Mouse (Mus musculus): ENCODE results near the gene Pate4. TPM values are rescaled to one million over a fixed set of nuclear protein-coding genes. Genes with fewer than 3 reads are reported as not detected.
"Not testable (repeated sequence)": the region's sequence is repeated elsewhere in the genome, so short reads cannot be mapped to it uniquely, and the experiment has no call there.

Pate4 gene
- total RNA-seq (2014; fragmentation: Nextera tagmentation) (not detected in 2 replicates), total RNA-seq (2017) (not detected in 2 replicates), polyA plus RNA-seq (2012) (not detected in 2 replicates)

- TF ChIP-seq POLR2AphosphoS5 (IDR thresholded peaks at IDR 0.05; ENCODE audit: insufficient replicate concordance, low read depth, low read length), result no peak
- no peak for TF ChIP-seq CTCF (IDR thresholded peaks at IDR 0.05; ENCODE audit: low read depth, low read length)
- no peak for TF ChIP-seq TAL1 (conservative IDR thresholded peaks at IDR 0.05; ENCODE audit: low read depth, low read length)
- TF ChIP-seq GATA2 (IDR thresholded peaks at IDR 0.05; ENCODE audit: borderline replicate concordance, low read depth, low read length), result no peak
- no peak for TF ChIP-seq GATA1 (IDR thresholded peaks at IDR 0.05; ENCODE audit: borderline replicate concordance, low read length)
- Histone ChIP-seq H3K27me3 (ENCODE audit: insufficient read depth, low read length) (peaks cover 4% of the 10 kb centered on the region; the same call in 1 of the 2 replicates), H3K4me1 (ENCODE audit: insufficient read depth, low read depth, low read length) (no peaks in the 10 kb centered on the region), H3K36me3 (replicated peaks) (no peaks in the 10 kb centered on the region), H3K9me3 (replicated peaks) (no peaks in the 10 kb centered on the region), H3K4me3 (ENCODE audit: low read depth, low read length) (no peak within 1 kb of the TSS)
- DNase-seq (ENCODE audit: low spot score) (no peak), ATAC-seq (ENCODE audit: extremely low read depth, insufficient number of reproducible peaks, low FRiP score, poor library complexity, severe bottlenecking) (no peak)
Measured at GRCm38 (mm10) chr9:35611841-35612240, at the start of gene Pate4. TSS of gene Pate4 (minus strand) at chr9:35611941.

- DNase-seq (ENCODE audit: low spot score), result no peak
Measured at GRCm38 (mm10) chr9:35648102-35648501, 36.4 kb upstream of the Pate4 start, which contains the start of gene Pate3. TSS of gene Pate3 (minus strand) at chr9:35648202.

GRCm38 (mm10) chr9:35632981-35633380, 21.2 kb upstream of the Pate4 start:
- Histone ChIP-seq H3K4me1 (ENCODE audit: insufficient read depth, low read depth, low read length) (no peaks in the 10 kb centered on the region), H3K9me3 (replicated peaks) (no peaks in the 10 kb centered on the region), H3K27me3 (ENCODE audit: insufficient read depth, low read length) (no peaks in the 10 kb centered on the region), H3K36me3 (replicated peaks) (no peaks in the 10 kb centered on the region), H3K4me3 (ENCODE audit: low read depth, low read length) (no peak overlapping the region)
- DNase-seq (ENCODE audit: low spot score) (no peak), ATAC-seq (ENCODE audit: extremely low read depth, insufficient number of reproducible peaks, low FRiP score, poor library complexity, severe bottlenecking) (no peak)
- TF ChIP-seq POLR2AphosphoS5 (IDR thresholded peaks at IDR 0.05; ENCODE audit: insufficient replicate concordance, low read depth, low read length) (no peak), TAL1 (conservative IDR thresholded peaks at IDR 0.05; ENCODE audit: low read depth, low read length) (no peak), GATA2 (IDR thresholded peaks at IDR 0.05; ENCODE audit: borderline replicate concordance, low read depth, low read length) (no peak), GATA1 (IDR thresholded peaks at IDR 0.05; ENCODE audit: borderline replicate concordance, low read length) (no peak), CTCF (IDR thresholded peaks at IDR 0.05; ENCODE audit: low read depth, low read length) (no peak)

More at GRCm38 (mm10) chr9:35648102-35648501, 36.4 kb upstream of the Pate4 start, which contains the start of gene Pate3:
- TF ChIP-seq GATA1 (IDR thresholded peaks at IDR 0.05; ENCODE audit: borderline replicate concordance, low read length), result no peak
- no peak for TF ChIP-seq POLR2AphosphoS5 (IDR thresholded peaks at IDR 0.05; ENCODE audit: insufficient replicate concordance, low read depth, low read length)
- no peak for TF ChIP-seq GATA2 (IDR thresholded peaks at IDR 0.05; ENCODE audit: borderline replicate concordance, low read depth, low read length)
- no peak for TF ChIP-seq CTCF (IDR thresholded peaks at IDR 0.05; ENCODE audit: low read depth, low read length)
- no peak for TF ChIP-seq TAL1 (conservative IDR thresholded peaks at IDR 0.05; ENCODE audit: low read depth, low read length)
- Histone ChIP-seq H3K36me3 (replicated peaks) (no peaks in the 10 kb centered on the region), H3K27me3 (ENCODE audit: insufficient read depth, low read length) (no peaks in the 10 kb centered on the region), H3K4me1 (ENCODE audit: insufficient read depth, low read depth, low read length) (no peaks in the 10 kb centered on the region), H3K9me3 (replicated peaks) (no peaks in the 10 kb centered on the region), H3K4me3 (ENCODE audit: low read depth, low read length) (no peak within 1 kb of the TSS)
- no peak for ATAC-seq (ENCODE audit: extremely low read depth, insufficient number of reproducible peaks, low FRiP score, poor library complexity, severe bottlenecking)

DNA sequence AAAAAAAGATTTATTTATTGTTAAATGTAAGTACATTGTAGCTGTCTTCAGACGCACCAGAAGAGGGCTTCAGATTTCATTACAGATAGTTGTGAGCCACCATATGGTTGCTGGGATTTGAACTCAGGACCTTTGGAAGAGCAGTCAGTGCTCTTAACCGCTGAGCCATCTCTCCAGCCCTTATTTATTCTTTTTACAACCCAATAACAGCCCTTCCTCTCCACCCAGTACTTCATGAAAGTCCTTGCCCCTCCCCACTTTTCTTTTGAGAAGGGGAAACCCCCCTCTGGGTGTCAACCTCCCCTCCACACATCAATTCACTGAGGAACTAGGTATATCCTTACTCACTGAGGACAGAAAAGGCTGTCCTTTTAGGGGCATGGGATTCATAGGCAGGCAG, 5.0 kb upstream of the Pate4 start:
- not testable (repeated sequence) for H3K9me3 ChIP-seq (replicated peaks); H3K4me1 ChIP-seq (ENCODE audit: insufficient read depth, low read depth, low read length); H3K27me3 ChIP-seq (ENCODE audit: insufficient read depth, low read length); ATAC-seq (ENCODE audit: extremely low read depth, insufficient number of reproducible peaks, low FRiP score, poor library complexity, severe bottlenecking); H3K4me3 ChIP-seq (ENCODE audit: low read depth, low read length); DNase-seq (ENCODE audit: low spot score); H3K36me3 ChIP-seq (replicated peaks)

GRCm38 (mm10) chr9:35614005-35614404, 2.3 kb upstream of the Pate4 start:
- ATAC-seq (ENCODE audit: extremely low read depth, insufficient number of reproducible peaks, low FRiP score, poor library complexity, severe bottlenecking) (no peak), DNase-seq (ENCODE audit: low spot score) (no peak)
- Histone ChIP-seq H3K36me3 (replicated peaks) (no peaks in the 10 kb centered on the region), H3K4me1 (ENCODE audit: insufficient read depth, low read depth, low read length) (no peaks in the 10 kb centered on the region), H3K27me3 (ENCODE audit: insufficient read depth, low read length) (peaks cover 2% of the 10 kb centered on the region; the same call in 1 of the 2 replicates), H3K4me3 (ENCODE audit: low read depth, low read length) (no peak overlapping the region), H3K9me3 (replicated peaks) (no peaks in the 10 kb centered on the region)
- TF ChIP-seq GATA2 (IDR thresholded peaks at IDR 0.05; ENCODE audit: borderline replicate concordance, low read depth, low read length), result no peak
- no peak for TF ChIP-seq CTCF (IDR thresholded peaks at IDR 0.05; ENCODE audit: low read depth, low read length)
- TF ChIP-seq TAL1 (conservative IDR thresholded peaks at IDR 0.05; ENCODE audit: low read depth, low read length), result no peak

GRCm38 (mm10) chr9:35607647-35608405, 3.9 kb downstream of the Pate4 start:
- TF ChIP-seq GATA1 (IDR thresholded peaks at IDR 0.05; ENCODE audit: borderline replicate concordance, low read length) (no peak), TAL1 (conservative IDR thresholded peaks at IDR 0.05; ENCODE audit: low read depth, low read length) (no peak), POLR2AphosphoS5 (IDR thresholded peaks at IDR 0.05; ENCODE audit: insufficient replicate concordance, low read depth, low read length) (no peak), CTCF (IDR thresholded peaks at IDR 0.05; ENCODE audit: low read depth, low read length) (no peak), GATA2 (IDR thresholded peaks at IDR 0.05; ENCODE audit: borderline replicate concordance, low read depth, low read length) (no peak)

More at GRCm38 (mm10) chr9:35607647-35608405, 3.9 kb downstream of the Pate4 start:
- H3K36me3 ChIP-seq (replicated peaks), result no peaks in the 10 kb centered on the region
- no peaks in the 10 kb centered on the region for H3K4me1 ChIP-seq (ENCODE audit: insufficient read depth, low read depth, low read length)
- DNase-seq (ENCODE audit: low spot score) (no peak), ATAC-seq (ENCODE audit: extremely low read depth, insufficient number of reproducible peaks, low FRiP score, poor library complexity, severe bottlenecking) (no peak)
- 0 out of 2 replicates have a peak, but pooled peaks cover 2% of the 10 kb centered on the region for H3K27me3 ChIP-seq (ENCODE audit: insufficient read depth, low read length)
- H3K4me3 ChIP-seq (ENCODE audit: low read depth, low read length), result no peak overlapping the region
- no peaks in the 10 kb centered on the region for H3K9me3 ChIP-seq (replicated peaks)
